Mouse (Mus musculus) hematopoietic stem cell, adult 5-6 weeks (primary cell): ENCODE data around the gene Clec4n. TPM values are rescaled to one million over a fixed set of nuclear protein-coding genes. Genes with fewer than 3 reads are reported as not detected.
"Not testable (repeated sequence)": the region's sequence is repeated elsewhere in the genome, so short reads cannot be mapped to it uniquely, and the experiment has no call there.

ENCODE experiments used
- ATAC-seq, 2 experiments: fragments of 125-278 bp in 1 of 2; replicated peaks in 1 of 2; 2 replicates each; pipeline ENCODE4 v1.8.0; 2016 to 2017; ENCODE audit warnings: inconsistent platforms in 2 of 2, mild to moderate bottlenecking in 2 of 2, moderate number of reproducible peaks in 2 of 2, low read depth in 1 of 2, moderate TSS enrichment in 1 of 2; ENCODE audit not compliant: low FRiP score in 2 of 2, poor library complexity in 2 of 2, severe bottlenecking in 2 of 2, insufficient read depth in 1 of 2, low TSS enrichment in 1 of 2
- total RNA-seq: library from RNA; stranded (forward); fragments of 172-1452, 232-1000 nt; gene quantifications from 2 replicates; pipeline ENCODE4 v1.2.3, GENCODE M21; 2017

Clec4n gene
- 0.99 TPM in 1 of 2 replicates, not detected in the other for total RNA-seq

DNA sequence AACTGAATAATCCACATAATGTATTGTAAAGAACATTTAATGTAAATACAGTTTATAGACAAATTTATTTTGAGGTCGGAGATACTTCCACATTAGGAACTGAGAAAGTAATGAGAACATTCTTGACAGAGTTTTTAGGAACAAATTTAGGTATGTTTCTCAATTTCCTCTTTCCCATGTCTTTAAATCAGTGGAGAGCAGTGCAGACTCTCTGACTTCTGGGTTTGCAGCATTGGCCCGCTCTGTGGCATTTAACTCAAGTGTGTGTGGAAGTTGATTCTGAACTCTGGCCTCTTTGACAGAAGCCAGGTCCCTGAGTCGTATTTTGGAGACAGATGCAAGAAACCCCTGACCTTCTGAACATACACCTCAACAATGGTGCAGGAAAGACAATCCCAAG lies at the start of gene Clec4n:
Gene Clec4n (plus strand): TSS at position 200 of the 400 bp plus-strand sequence.
- peak; percentile 24 to 34; a peak in 1 of 4 replicates for ATAC-seq

DNA sequence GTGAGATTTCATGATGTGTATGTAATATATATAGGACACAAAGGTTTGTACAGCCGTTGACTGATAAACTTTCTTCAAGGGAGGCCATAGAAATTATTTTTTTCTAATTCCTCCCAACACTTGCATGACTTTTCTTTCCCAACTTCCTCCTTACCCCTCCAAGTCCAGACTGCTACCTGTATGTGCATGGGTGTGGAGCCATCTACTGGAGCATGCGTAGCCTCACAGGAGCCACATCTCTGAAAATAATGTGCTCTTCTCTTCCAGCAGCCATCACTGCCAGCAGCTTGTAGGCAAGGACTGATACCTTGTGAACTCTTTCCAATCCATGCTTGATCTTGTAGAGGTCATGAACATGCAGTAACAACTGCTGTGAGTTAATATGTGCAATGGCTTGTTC lies 44.8 kb upstream of the Clec4n start:
- ATAC-seq: peak; percentile 91 to 94

DNA sequence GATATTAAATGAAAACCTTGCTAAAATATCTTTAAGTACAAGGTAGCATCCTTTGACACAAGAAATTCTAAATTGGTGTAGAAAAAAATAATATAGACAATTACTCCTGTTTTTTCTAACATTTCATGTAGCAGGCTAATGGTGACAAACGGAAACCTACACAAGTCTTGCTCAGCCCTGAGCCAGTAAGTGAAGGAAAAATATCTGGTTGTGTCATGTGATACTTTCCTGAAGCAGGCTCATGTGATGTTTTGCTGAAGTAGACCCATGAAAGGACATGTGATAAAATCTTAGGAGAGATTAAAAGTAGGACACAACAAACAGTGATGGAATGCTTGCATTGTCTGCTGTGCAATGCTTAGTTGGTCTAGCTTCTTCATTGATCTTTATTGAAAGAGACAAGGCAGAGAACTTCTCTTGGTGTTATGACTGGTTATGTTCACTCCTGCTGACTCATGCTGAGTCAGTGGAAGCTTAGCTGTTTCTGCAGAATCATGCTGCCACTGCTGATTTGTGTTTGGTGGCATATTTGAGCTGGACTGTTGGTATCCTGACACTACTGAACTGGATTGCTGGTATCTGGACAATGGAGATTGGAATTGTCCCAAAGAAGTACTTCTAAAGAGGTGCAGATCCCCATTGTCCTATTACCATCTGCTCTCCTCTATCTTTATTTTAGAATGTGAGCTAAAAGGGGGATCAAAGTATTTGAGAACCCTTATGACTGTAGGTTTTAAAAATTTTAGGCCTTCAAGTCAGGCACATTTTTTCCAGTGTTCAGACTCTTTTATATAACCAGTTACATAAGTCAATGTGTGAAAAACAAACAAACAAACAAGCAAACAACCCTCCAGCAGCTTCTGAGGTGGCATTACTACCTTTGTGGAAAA lies 22.2 kb upstream of the Clec4n start:
- peak in 1 of 2 experiments; percentile 36; a peak in 1 of 4 replicates for ATAC-seq

DNA sequence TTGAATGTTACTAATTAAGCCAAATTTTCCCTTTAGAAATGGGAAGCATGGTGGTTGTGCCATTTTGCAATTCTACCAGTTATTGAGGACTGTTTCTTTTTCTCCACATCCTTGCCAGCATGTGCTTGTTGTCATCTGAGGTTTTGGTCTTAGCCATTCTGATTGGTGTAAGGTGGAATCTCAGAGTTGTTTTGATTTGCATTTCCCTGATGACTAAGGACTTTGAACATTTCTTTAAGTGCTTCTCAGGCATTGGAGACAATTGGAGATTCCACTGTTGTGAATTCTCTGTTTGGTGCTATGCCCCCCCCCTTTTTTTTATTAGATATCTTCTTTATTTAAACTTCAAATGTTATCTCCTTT lies 21.6 kb upstream of the Clec4n start:
- not testable (repeated sequence) for ATAC-seq

DNA sequence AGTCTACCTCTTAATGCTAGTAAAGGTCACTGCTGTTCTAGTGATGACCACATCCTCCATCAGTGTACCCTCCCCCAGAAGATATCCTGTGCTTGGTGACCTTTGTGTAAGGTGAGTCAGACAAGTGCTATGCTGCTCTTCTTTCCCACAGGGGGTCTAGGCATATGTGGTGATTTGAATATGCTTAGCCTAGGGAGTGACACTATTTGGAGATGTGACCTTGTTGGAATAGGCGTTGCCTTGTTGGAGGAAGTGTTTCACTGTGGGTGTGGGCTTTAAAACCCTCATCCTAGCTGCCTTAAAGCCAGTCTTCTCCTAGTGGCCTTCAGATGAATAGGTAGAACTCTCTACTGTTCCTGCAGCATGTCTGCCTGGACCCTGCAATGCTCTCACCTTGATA lies 17.9 kb upstream of the Clec4n start:
- no peak for ATAC-seq

DNA sequence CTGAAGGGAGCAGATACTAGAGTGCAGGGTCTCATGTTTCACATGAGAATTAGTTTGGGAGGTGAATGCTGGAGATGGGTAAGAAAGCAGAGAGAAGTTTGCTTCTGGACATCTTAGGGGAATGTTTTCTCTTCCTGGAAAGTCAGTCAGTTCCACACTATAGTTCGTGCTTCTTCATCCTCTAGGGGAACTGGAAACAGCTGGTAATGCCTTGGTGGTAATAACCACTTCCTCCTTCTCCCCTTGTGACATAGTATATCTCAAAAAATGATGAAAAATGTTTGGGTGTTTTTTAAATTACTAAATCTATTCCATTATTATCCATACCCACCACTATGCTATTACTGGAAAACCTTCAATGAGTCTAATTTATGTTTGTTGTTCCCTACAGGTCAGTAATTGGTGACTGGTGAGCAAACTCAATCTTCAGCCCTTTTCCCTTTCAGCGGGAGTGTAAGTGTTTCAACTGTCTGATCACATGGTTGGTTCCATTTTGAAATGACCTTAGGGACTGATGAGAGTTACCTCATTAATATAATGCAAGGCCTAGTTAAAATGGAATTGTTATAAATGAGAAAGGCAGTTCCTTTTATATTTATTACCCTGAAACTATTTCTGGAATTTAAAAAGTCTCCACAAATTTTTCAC lies 2.0 kb upstream of the Clec4n start:
- peak; percentile 97 to 100 for ATAC-seq

DNA sequence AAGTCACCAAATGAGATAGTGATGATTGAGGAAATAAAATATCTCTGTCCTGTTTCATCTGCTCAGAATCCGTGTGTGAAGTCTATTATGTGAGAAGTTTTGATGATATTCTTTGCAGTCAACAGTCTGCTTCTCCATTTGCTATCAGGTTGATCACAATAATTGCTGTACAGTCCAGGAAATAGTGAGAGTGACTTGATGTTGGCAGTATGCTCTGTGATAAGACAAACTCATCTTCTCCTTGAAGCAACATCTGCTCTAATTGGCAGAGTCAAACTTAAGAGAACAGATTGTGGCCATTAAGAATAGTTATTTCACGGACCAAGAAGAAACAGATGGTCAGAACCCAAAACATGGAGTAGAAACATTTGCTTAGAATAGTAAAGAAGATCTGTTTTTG lies 1.5 kb downstream of the Clec4n start:
- no peak for ATAC-seq

DNA sequence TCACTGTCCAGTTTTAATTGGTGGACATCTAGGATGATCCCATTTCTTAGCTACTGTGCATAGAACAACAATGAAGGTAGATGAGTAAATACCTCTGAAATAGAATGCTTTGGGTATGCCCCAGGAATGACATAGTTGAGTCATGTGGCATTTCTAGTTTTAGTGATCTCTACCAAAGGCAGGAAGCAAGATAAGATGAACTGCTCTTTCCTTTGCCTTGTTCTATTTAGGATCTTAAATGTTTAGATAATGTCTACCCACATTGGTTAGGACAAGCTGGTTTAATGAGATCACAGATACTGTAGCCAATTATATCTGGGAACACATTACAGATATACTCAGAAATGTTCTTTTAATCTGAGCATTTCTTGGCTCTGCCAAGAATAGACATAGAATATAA lies 7.9 kb downstream of the Clec4n start:
- ATAC-seq: no peak

DNA sequence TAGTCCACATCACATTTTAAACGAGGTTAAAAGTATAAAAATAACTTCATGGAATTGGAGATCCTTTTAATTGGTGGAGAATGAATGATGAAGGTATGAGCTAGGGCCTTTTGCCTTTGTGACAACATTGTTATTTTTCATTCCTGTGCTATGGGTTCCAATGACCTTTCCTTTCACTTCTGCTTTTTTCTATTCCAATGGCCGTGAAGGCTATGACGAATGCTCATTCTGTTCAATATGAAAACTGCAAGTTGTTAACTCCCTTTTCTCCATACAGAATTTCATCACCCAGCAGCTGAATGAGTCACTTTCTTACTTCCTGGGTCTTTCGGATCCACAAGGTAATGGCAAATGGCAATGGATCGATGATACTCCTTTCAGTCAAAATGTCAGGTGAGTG lies 14.6 kb downstream of the Clec4n start:
- no peak for ATAC-seq

DNA sequence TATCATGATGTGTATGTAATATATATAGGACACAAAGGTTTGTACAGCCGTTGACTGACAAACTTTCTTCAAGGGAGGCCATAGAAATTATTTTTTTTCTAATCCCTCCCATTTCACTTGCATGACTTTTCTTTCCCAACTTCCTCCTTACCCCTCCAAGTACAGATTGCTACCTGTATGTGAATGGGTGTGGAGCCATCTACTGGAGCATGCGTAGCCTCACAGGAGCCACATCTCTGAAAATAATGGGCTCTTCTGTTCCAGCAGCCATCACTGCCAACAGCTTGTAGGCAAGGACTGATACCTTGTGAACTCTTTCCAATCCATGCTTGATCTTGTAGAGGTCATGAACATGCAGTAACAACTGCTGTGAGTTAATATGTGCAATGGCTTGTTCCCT lies 19.2 kb downstream of the Clec4n start:
- peak; percentile 86 to 88 for ATAC-seq

DNA sequence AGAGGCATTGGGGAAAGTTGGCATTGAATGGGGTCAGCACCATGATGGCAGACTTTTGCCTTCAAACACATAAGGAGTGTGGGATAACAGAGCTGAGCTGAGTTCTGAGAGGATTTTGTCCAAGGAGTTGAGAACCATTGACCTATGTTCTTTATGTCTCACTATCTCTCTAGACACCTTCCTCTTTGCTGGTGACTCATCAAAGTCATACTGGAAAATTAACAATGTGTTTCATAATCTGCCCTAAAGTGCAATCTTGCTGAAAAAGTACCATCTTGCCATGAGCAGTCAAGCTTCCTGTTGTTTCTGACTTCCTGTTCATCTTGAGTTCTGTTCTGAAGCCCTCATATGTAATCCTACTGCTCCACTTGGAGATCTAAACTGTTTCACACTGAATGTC lies 23.1 kb downstream of the Clec4n start:
- ATAC-seq: peak; percentile 78 to 91

DNA sequence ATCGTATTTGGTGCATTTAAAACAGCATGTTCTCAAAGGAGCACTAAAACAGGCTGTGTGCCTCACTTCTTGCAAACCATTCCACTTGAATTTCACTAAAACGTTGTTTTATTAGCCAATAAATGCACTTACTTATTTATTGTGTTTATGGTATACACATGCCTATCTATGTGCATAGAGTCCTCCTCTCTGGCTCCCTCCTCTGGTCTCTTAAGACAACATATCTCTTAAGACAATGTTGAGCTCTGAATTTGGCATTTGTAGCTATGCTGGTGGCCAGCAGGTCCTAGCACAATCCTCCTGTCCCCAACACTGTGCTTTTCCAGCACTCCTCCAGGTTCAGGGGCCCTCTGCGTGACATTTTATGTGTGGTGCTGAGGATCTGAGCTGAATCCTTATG lies 29.3 kb downstream of the Clec4n start:
- ATAC-seq: peak in 1 of 2 experiments; percentile 30; a peak in 1 of 4 replicates

DNA sequence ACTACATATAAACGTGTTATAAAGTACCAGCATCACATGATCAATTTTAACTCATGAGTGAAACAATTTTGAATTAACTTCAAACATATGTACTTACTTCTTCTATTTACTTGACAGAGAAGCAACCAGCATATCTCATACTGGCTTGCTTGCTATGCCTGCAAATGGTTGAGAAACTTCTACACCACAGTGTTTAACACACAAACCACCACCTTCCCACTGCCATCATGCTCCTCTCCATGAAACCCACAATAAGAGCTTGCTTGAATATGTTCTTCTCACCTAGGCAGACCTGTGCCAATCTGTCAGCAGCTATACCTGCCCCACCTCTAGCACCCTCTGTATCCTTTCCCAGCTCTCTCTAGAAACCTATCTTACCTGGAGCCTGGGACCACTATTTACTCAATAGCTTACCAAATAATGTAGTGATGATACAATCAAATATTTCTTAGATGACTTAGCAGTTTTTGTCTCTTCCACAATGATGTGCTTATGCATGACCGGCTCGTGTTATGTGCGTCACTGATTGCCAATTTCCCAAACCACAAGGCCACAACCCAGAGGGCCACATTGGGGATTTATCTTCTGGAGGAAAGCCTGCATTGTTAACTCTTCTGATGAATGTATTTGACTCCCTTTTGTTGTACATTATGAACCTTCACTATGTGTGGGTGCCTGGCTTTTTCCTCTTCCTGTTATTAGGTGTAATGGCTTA lies 30.4 kb downstream of the Clec4n start:
- peak; percentile 51 to 77 for ATAC-seq

DNA sequence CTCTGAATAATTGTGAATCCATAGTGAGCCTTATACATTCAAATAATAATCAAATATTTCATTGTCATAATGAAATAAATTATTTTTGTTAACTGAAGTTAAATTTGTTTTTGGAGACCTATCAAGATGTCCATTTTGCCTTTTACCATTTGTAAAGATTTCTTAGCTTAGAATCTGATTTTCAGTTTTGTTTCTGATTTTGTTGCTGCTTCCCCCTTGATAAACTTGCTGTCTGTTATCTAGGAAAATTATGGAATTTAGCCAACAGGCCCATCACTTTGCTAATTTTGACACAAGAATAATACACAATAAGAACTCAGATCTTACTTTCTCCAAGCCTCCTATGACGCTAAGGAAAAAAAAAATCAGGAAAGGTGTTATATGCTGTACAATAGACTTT lies 31.2 kb downstream of the Clec4n start:
- no peak for ATAC-seq

DNA sequence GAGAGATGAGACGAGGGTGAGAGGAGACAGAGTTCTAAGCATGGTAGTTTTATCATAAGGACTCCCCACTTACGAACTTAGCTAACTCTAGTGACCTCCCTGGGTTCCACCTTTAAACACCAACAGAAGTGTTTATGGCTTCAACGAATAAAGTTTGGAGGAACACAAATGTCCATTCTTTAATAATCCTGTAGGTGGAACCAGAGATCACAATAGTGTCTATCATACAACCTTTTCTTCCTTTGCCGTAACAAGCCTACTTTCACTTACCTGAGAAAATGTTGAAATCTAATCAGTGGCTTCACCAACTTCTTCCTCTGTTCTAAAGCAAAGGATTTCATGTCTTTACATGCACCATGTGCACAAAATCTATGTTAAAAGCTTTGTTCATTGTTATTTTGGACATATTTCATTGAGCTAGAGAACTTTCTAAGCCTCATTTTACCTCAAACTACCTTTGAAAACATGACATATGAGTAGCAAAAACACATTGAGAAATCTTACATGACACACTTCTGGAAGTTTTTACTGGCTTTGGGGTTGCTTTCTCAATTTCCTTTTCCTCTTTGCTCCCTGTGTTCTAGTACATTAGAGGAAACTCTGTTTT lies 32.0 kb downstream of the Clec4n start, which contains the start of gene Clec4d:
Gene Clec4d (plus strand): TSS at position 557 of the 607 bp plus-strand sequence.
- peak; percentile 42 to 60 for ATAC-seq

DNA sequence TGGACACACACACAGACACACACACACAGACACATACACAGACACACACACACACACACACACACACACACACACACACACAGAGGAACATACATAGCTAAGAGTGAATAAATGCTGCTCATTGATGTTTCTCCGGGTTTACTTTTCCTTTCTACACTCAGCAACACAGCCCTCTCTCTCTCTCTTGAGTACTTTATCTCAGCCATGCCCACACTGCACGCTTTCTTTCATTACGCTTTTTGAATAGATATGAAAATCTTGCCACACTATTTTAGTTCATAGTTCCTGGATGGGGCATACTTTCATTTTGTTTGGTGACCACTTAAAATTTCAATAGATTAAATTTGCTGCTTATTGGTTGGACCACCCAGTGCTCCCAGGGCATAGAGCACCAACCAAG lies 34.6 kb downstream of the Clec4n start:
- ATAC-seq: no peak

DNA sequence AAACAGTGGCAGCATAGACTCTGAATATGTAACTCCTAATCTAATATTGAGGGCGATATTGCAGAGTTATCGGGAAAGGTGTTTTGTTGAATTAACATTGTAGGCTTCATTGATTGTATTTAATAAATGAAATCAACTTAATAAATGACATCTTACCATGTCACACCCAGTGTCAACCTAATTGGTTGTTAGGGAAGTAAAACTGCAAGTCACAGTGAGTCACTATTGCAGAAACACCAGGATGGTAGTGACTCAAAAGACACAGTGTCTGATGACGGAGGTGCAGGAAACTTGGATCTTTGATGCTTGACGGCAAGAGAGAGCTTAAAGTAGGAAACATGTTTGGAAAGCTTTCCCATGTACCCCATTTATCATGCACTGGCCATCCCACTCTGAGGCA lies 36.2 kb downstream of the Clec4n start:
- ATAC-seq: peak; percentile 76 to 79
